Mouse (Mus musculus) MEL (cell line): Measurements from ENCODE around the gene Ndufaf1.

Experiments
- CTCF ChIP-seq, 3 experiments: IDR thresholded peaks in 2 of 3; conservative IDR thresholded peaks in 1 of 3; 2 replicates each; pipeline ENCODE4 v1.5.1; 2011 to 2012; ENCODE audit warnings: low read length in 3 of 3, low read depth in 2 of 3, mild to moderate bottlenecking in 2 of 3, improper control_type of control experiment in 1 of 3, inconsistent platforms in 1 of 3, mixed read lengths in 1 of 3, moderate library complexity in 1 of 3; ENCODE audit not compliant: control insufficient read depth in 1 of 3, insufficient read depth in 1 of 3, poor library complexity in 1 of 3, severe bottlenecking in 1 of 3
- JUND ChIP-seq: IDR thresholded peaks from 2 replicates; pipeline ENCODE4 v1.6.1; 2011; ENCODE audit warnings: low read depth, mild to moderate bottlenecking, improper control_type of control experiment, low read length
- MAFK ChIP-seq: IDR thresholded peaks from 2 replicates; pipeline ENCODE4 v1.6.1; 2011; ENCODE audit warnings: low read depth, mild to moderate bottlenecking, low read length, improper control_type of control experiment, borderline replicate concordance
- MAX ChIP-seq: IDR thresholded peaks from 2 replicates; pipeline ENCODE4 v1.6.1; 2011; ENCODE audit warnings: low read length, improper control_type of control experiment
- MEF2A ChIP-seq: IDR thresholded peaks from 2 replicates; pipeline ENCODE4 v1.6.1; 2014; ENCODE audit warnings: low read depth, mild to moderate bottlenecking, inconsistent platforms, low read length, improper control_type of control experiment; ENCODE audit not compliant: poor library complexity, insufficient replicate concordance, severe bottlenecking; ENCODE audit errors: extremely low read depth

- no peak for TF ChIP-seq CTCF (IDR thresholded peaks at IDR 0.05 in 2 of 3, conservative IDR thresholded peaks at IDR 0.05 in 1 of 3; ENCODE audit: control insufficient read depth in 1 of 3, insufficient read depth in 1 of 3, low read depth in 2 of 3, low read length in 3 of 3, poor library complexity in 1 of 3, severe bottlenecking in 1 of 3)
- TF ChIP-seq MAFK, result no peak
- TF ChIP-seq MEF2A, result no peak
- no peak for TF ChIP-seq JUND
- no peak for TF ChIP-seq MAX
Measured at GRCm38 (mm10) chr2:119698472-119698871, 35.8 kb upstream of the Ndufaf1 start.
